Mouse (Mus musculus) heart, postnatal 0 days (tissue): Measurements from ENCODE around the gene Epgn.

Experiments
- CTCF ChIP-seq: IDR thresholded peaks from 2 replicates; pipeline ENCODE4 v1.5.1; 2016; ENCODE audit warnings: antibody characterized with exemption, control low read depth, low read depth
- EP300 ChIP-seq: IDR thresholded peaks from 2 replicates; pipeline ENCODE4 v1.6.1; 2016; ENCODE audit warnings: antibody characterized with exemption, low read depth

DNA sequence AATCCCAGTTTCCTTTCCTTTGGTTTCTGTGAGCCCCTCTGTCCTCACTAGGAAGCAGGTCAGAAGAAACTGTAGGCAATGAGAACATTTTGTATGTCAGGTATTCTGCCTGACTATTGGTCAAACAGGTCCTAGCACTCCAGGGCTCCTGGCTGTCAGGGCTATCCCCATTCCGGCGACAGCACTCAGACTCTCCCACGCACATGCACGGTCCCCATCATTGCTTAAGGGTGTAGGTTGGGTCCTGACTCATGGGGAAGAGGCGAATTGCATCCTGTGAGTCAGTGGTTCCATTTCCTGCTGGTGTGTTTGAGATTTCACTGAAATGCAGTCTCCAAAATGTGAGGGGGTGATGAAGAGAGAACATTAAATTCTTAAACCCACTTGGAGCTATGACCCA lies 55.8 kb downstream of the Epgn start:
- TF ChIP-seq EP300 (no peak), CTCF (no peak)
